Mouse (Mus musculus) lung, postnatal 0 days (tissue): ENCODE results near the gene Tmem267.

ENCODE experiments used
- CTCF ChIP-seq: IDR thresholded peaks from 2 replicates; pipeline ENCODE4 v1.5.1; 2016; ENCODE audit warnings: antibody characterized with exemption, mild to moderate bottlenecking
- EP300 ChIP-seq: IDR thresholded peaks from 2 replicates; pipeline ENCODE4 v1.6.1; 2016; ENCODE audit warnings: antibody characterized with exemption, mild to moderate bottlenecking, control low read depth

- TF ChIP-seq CTCF: no peak
- no peak for TF ChIP-seq EP300
Observed at GRCm38 (mm10) chr13:119619735-119620134, 131.9 kb downstream of the Tmem267 start.
